Mouse (Mus musculus) lung, adult 2 months (tissue): Measurements from ENCODE around the gene Rasa2. TPM values are rescaled to one million over a fixed set of nuclear protein-coding genes. Genes with fewer than 3 reads are reported as not detected.

ENCODE experiments used
- DNase-seq: peaks from one replicate; pipeline ENCODE4 v3.0.0; 2022
- H3K4me1 ChIP-seq: fragments of 200-500 bp; 2 replicates; pipeline ENCODE4 v1.6.1; 2011; ENCODE audit warnings: low read length; ENCODE audit not compliant: control insufficient read depth, insufficient read depth
- H3K4me3 ChIP-seq: fragments of 200-500 bp; replicated peaks from 2 replicates; pipeline ENCODE3; 2011; ENCODE audit warnings: low read depth, mild to moderate bottlenecking, control low read depth, low read length; ENCODE audit errors: extremely low read depth
- CTCF ChIP-seq: fragments of 200-500 bp; IDR thresholded peaks from 2 replicates; pipeline ENCODE4 v1.5.1; 2011; ENCODE audit warnings: mild to moderate bottlenecking, low read length, control low read depth; ENCODE audit not compliant: insufficient read depth
- POLR2A ChIP-seq: fragments of 200-500 bp; IDR thresholded peaks from 2 replicates; pipeline ENCODE4 v1.6.1; 2011; ENCODE audit warnings: low read depth, mild to moderate bottlenecking, control low read depth, low read length, borderline replicate concordance; ENCODE audit errors: extremely low read depth
- WGBS: fragments of 180-500 bp; shearing (Covaris S2); methylation state at CpG from one replicate; pipeline ENCODE4 v1.1.7; 2018; 5-methylcytosine and 5-hydroxymethylcytosine counted together
- polyA plus RNA-seq: library from polyadenylated mRNA; depleted of rRNA; stranded (reverse); fragments of >200 nt; gene quantifications from 2 replicates; pipeline ENCODE4 v1.2.3, GENCODE M21; 2012

Gene Rasa2
- polyA plus RNA-seq, 1 experiment: 2.3 TPM

- TF ChIP-seq POLR2A: no peak
- no peak overlapping the region for H3K4me3 ChIP-seq
- 87% methylated on average over 7 of the region's 7 CpGs for WGBS
- DNase-seq: no peak
- H3K4me1 ChIP-seq: no peaks in the 10 kb centered on the region
Measured at GRCm38 (mm10) chr9:96639451-96639850, 8.0 kb upstream of the Rasa2 start.

- Histone ChIP-seq H3K4me3 (no peak overlapping the region), H3K4me1 (no peaks in the 10 kb centered on the region)
- WGBS: 59% methylated on average over 7 of the region's 7 CpGs
- no peak for TF ChIP-seq POLR2A
- no peak for TF ChIP-seq CTCF
- DNase-seq: no peak
Measured at GRCm38 (mm10) chr9:96638508-96638907, 7.1 kb upstream of the Rasa2 start.

GRCm38 (mm10) chr9:96637157-96637548 lies 5.7 kb upstream of the Rasa2 start:
- Histone ChIP-seq H3K4me3 (no peak overlapping the region), H3K4me1 (no peaks in the 10 kb centered on the region)
- no peak for DNase-seq
- WGBS: 59% methylated on average over 7 of the region's 7 CpGs
- TF ChIP-seq POLR2A: no peak
- no peak for TF ChIP-seq CTCF

GRCm38 (mm10) chr9:96636423-96637156 lies 5.2 kb upstream of the Rasa2 start:
- WGBS: 52% methylated on average over 9 of the region's 9 CpGs
- no peak for TF ChIP-seq POLR2A
- no peak for TF ChIP-seq CTCF
- no peak for DNase-seq
- H3K4me3 ChIP-seq: no peak overlapping the region
- H3K4me1 ChIP-seq: peaks cover 3% of the 10 kb centered on the region; the same call in 1 of the 2 replicates

GRCm38 (mm10) chr9:96635899-96636298 lies 4.5 kb upstream of the Rasa2 start:
- Histone ChIP-seq H3K4me3 (no peak overlapping the region), H3K4me1 (peaks cover 3% of the 10 kb centered on the region; the same call in 1 of the 2 replicates)
- TF ChIP-seq CTCF (no peak), POLR2A (no peak)
- 73% methylated on average over 3 of the region's 3 CpGs for WGBS
- DNase-seq: no peak

GRCm38 (mm10) chr9:96635176-96635575 lies 3.8 kb upstream of the Rasa2 start:
- no peak overlapping the region for H3K4me3 ChIP-seq
- peaks cover 3% of the 10 kb centered on the region; the same call in 1 of the 2 replicates for H3K4me1 ChIP-seq
- TF ChIP-seq CTCF (no peak), POLR2A (no peak)
- WGBS: 58% methylated on average over 6 of the region's 6 CpGs
- DNase-seq: no peak

- H3K4me3 ChIP-seq: no peak overlapping the region
- TF ChIP-seq CTCF (no peak), POLR2A (no peak)
- WGBS: 89% methylated on average over 2 of the region's 2 CpGs
Measured at GRCm38 (mm10) chr9:96633771-96634170, 2.4 kb upstream of the Rasa2 start.

GRCm38 (mm10) chr9:96632756-96633155 lies 1.3 kb upstream of the Rasa2 start:
- TF ChIP-seq CTCF (no peak), POLR2A (no peak)
- Histone ChIP-seq H3K4me3 (no peak overlapping the region), H3K4me1 (peaks cover 5% of the 10 kb centered on the region)
- WGBS: 70% methylated on average over 7 of the region's 7 CpGs
- DNase-seq: no peak

More at GRCm38 (mm10) chr9:96633771-96634170, 2.4 kb upstream of the Rasa2 start:
- no peak for DNase-seq
- peaks cover 5% of the 10 kb centered on the region for H3K4me1 ChIP-seq

- H3K4me3 ChIP-seq: no peak overlapping the region
- DNase-seq: no peak
- WGBS: 59% methylated on average over 6 of the region's 6 CpGs
Measured at GRCm38 (mm10) chr9:96632073-96632690, 765 bp upstream of the Rasa2 start.

GRCm38 (mm10) chr9:96630571-96631388 lies 637 bp downstream of the Rasa2 start:
- TF ChIP-seq POLR2A: no peak; the same call in 1 of the 2 replicates
- TF ChIP-seq CTCF: no peak
- peaks cover 5% of the 10 kb centered on the region for H3K4me1 ChIP-seq
- WGBS: 1% methylated on average over 71 of the region's 105 CpGs
- peak overlapping the region; percentile 92 for H3K4me3 ChIP-seq
- peak; percentile 72 for DNase-seq

More at GRCm38 (mm10) chr9:96632073-96632690, 765 bp upstream of the Rasa2 start:
- peaks cover 5% of the 10 kb centered on the region for H3K4me1 ChIP-seq
- TF ChIP-seq CTCF (no peak), POLR2A (no peak)

GRCm38 (mm10) chr9:96629151-96629550 lies 2.3 kb downstream of the Rasa2 start:
- TF ChIP-seq POLR2A: no peak
- no peak for TF ChIP-seq CTCF
- DNase-seq: no peak
- Histone ChIP-seq H3K4me3 (no peak overlapping the region), H3K4me1 (peaks cover 5% of the 10 kb centered on the region)
- WGBS: 52% methylated on average over 4 of the region's 4 CpGs
